Mouse (Mus musculus) liver, postnatal 0 days (tissue): ENCODE data around the gene Sorcs2. TPM values are rescaled to one million over a fixed set of nuclear protein-coding genes. Genes with fewer than 3 reads are reported as not detected.

ENCODE experiments used
- ATAC-seq: fragments of 200-750 bp; cut with Nextera tagmentation; 2 replicates; pipeline ENCODE4 v1.8.0; 2017; ENCODE audit warnings: mild to moderate bottlenecking, moderate library complexity
- DNase-seq: peaks from one replicate; pipeline ENCODE4 v3.0.0-alpha.2; 2016
- H3K27ac ChIP-seq: fragments of 300-500 bp; sonication (generic); 2 replicates; pipeline ENCODE4 v1.5.1; 2014; ENCODE audit warnings: antibody characterized with exemption, moderate library complexity, mild to moderate bottlenecking, low read depth
- H3K27me3 ChIP-seq: fragments of 300-500 bp; sonication (generic); 2 replicates; pipeline ENCODE4 v1.6.1; 2014; ENCODE audit warnings: low read length, control low read depth, mixed read lengths; ENCODE audit not compliant: insufficient read depth
- H3K36me3 ChIP-seq: fragments of 300-500 bp; sonication (generic); replicated peaks from 2 replicates; pipeline ENCODE4 v1.6.1; 2014; ENCODE audit warnings: mild to moderate bottlenecking, control low read depth, low read length, moderate library complexity, mixed read lengths; ENCODE audit not compliant: insufficient read depth
- H3K4me1 ChIP-seq: fragments of 300-500 bp; sonication (generic); 2 replicates; pipeline ENCODE4 v1.6.1; 2014; ENCODE audit warnings: antibody characterized with exemption, mild to moderate bottlenecking, control low read depth; ENCODE audit not compliant: insufficient read depth
- H3K4me2 ChIP-seq: fragments of 300-500 bp; sonication (generic); 2 replicates; pipeline ENCODE4 v1.6.1; 2014; ENCODE audit warnings: low read depth, mild to moderate bottlenecking, low read length, moderate library complexity, mixed read lengths
- H3K4me3 ChIP-seq: fragments of 300-500 bp; sonication (generic); 2 replicates; pipeline ENCODE4 v1.5.1; 2014; ENCODE audit warnings: low read depth, low read length
- H3K9ac ChIP-seq: fragments of 300-500 bp; sonication (generic); replicated peaks from 2 replicates; pipeline ENCODE4 v1.6.1; 2014; ENCODE audit warnings: mild to moderate bottlenecking, moderate library complexity
- H3K9me3 ChIP-seq: fragments of 300-500 bp; sonication (generic); 2 replicates; pipeline ENCODE4 v1.6.1; 2016; ENCODE audit warnings: mild to moderate bottlenecking, control low read depth, low read length, mixed read lengths
- CTCF ChIP-seq: sonication (generic); IDR thresholded peaks from 2 replicates; pipeline ENCODE4 v1.5.1; 2016; ENCODE audit warnings: antibody characterized with exemption, low read depth
- EP300 ChIP-seq: IDR thresholded peaks from 2 replicates; pipeline ENCODE4 v1.6.1; 2016; ENCODE audit warnings: antibody characterized with exemption, low read depth, mild to moderate bottlenecking
- WGBS: fragments of 180-500 bp; shearing (Covaris S2); extraction: QIAGEN DNeasy Blood & Tissue Kit; methylation state at CpG from one replicate; pipeline ENCODE4 v1.1.7; 2014; ENCODE audit not compliant: insufficient replicate concordance; 5-methylcytosine and 5-hydroxymethylcytosine counted together
- polyA plus RNA-seq: library from polyadenylated mRNA; unstranded; fragments of >200 nt; fragmentation: Nextera tagmentation; extraction: Ambion mirVana; gene quantifications from 2 replicates; pipeline ENCODE4 v1.2.1, GENCODE M21; 2015

The Sorcs2 gene
- polyA plus RNA-seq, 1 experiment from 2014 or later: 0.33 TPM

GRCm38 (mm10) chr5:36099662-36100061 lies 298.3 kb downstream of the Sorcs2 start:
- no peak for ATAC-seq
- H3K9ac ChIP-seq: no peak overlapping the region
- H3K4me1 ChIP-seq: no peaks in the 10 kb centered on the region
- 48% methylated on average over 4 of the region's 4 CpGs for WGBS
- TF ChIP-seq CTCF (no peak), EP300 (no peak)
- no peak overlapping the region for H3K27ac ChIP-seq
- no peak for DNase-seq
- no peak overlapping the region for H3K4me2 ChIP-seq
- H3K27me3 ChIP-seq: no peaks in the 10 kb centered on the region
- H3K4me3 ChIP-seq: no peak overlapping the region
- no peaks in the 10 kb centered on the region for H3K9me3 ChIP-seq
- no peaks in the 10 kb centered on the region for H3K36me3 ChIP-seq

- TF ChIP-seq EP300 (no peak), CTCF (no peak)
- H3K9ac ChIP-seq: no peak overlapping the region
- no peak for DNase-seq
- no peaks in the 10 kb centered on the region for H3K36me3 ChIP-seq
- no peak overlapping the region for H3K4me2 ChIP-seq
- no peak for ATAC-seq
- H3K9me3 ChIP-seq: no peaks in the 10 kb centered on the region
- no peaks in the 10 kb centered on the region for H3K27me3 ChIP-seq
- no peaks in the 10 kb centered on the region for H3K4me1 ChIP-seq
- H3K4me3 ChIP-seq: no peak overlapping the region
- 74% methylated on average over 8 of the region's 8 CpGs for WGBS
- no peak overlapping the region for H3K27ac ChIP-seq
These were observed 301.9 kb downstream of the Sorcs2 start for GRCm38 (mm10) chr5:36096046-36096445.

GRCm38 (mm10) chr5:36090036-36090435 lies 307.9 kb downstream of the Sorcs2 start:
- Histone ChIP-seq H3K27me3 (no peaks in the 10 kb centered on the region), H3K36me3 (no peaks in the 10 kb centered on the region), H3K9ac (no peak overlapping the region), H3K27ac (peak overlapping the region; percentile 75; the same call in 1 of the 2 replicates), H3K9me3 (no peaks in the 10 kb centered on the region), H3K4me2 (no peak overlapping the region), H3K4me1 (peaks cover 2% of the 10 kb centered on the region), H3K4me3 (no peak overlapping the region)
- no peak for ATAC-seq
- DNase-seq: no peak
- TF ChIP-seq CTCF (no peak), EP300 (no peak)
- WGBS: 64% methylated on average over 7 of the region's 7 CpGs

- peak; percentile 83 for ATAC-seq
- H3K36me3 ChIP-seq: no peaks in the 10 kb centered on the region
- peak; percentile 45 for DNase-seq
These were observed 308.7 kb downstream of the Sorcs2 start for GRCm38 (mm10) chr5:36089243-36089642.

GRCm38 (mm10) chr5:36086931-36087330 lies 311.0 kb downstream of the Sorcs2 start:
- Histone ChIP-seq H3K4me3 (no peak overlapping the region), H3K27ac (no peak overlapping the region), H3K9ac (no peak overlapping the region), H3K9me3 (no peaks in the 10 kb centered on the region), H3K4me1 (peaks cover 2% of the 10 kb centered on the region), H3K4me2 (no peak overlapping the region), H3K27me3 (no peaks in the 10 kb centered on the region), H3K36me3 (no peaks in the 10 kb centered on the region)
- no peak for DNase-seq
- TF ChIP-seq EP300 (no peak), CTCF (no peak)
- WGBS: 81% methylated on average over 5 of the region's 5 CpGs
- no peak for ATAC-seq

More at GRCm38 (mm10) chr5:36089243-36089642, 308.7 kb downstream of the Sorcs2 start:
- Histone ChIP-seq H3K4me2 (no peak overlapping the region), H3K9ac (no peak overlapping the region), H3K27me3 (no peaks in the 10 kb centered on the region), H3K4me1 (peaks cover 2% of the 10 kb centered on the region), H3K4me3 (no peak overlapping the region), H3K27ac (peak overlapping the region; percentile 75), H3K9me3 (no peaks in the 10 kb centered on the region)
- TF ChIP-seq EP300 (peak; percentile 67; the same call in 1 of the 2 replicates), CTCF (no peak)
- 21% methylated on average over 2 of the region's 2 CpGs for WGBS

- H3K27ac ChIP-seq: no peak overlapping the region
- 58% methylated on average over 4 of the region's 4 CpGs for WGBS
- peaks cover 2% of the 10 kb centered on the region for H3K4me1 ChIP-seq
- DNase-seq (no peak), ATAC-seq (no peak)
- no peaks in the 10 kb centered on the region for H3K36me3 ChIP-seq
- H3K4me3 ChIP-seq: no peak overlapping the region
- H3K4me2 ChIP-seq: no peak overlapping the region
- H3K9me3 ChIP-seq: no peaks in the 10 kb centered on the region
- TF ChIP-seq EP300 (no peak), CTCF (no peak)
- H3K9ac ChIP-seq: no peak overlapping the region
- no peaks in the 10 kb centered on the region for H3K27me3 ChIP-seq
These were observed 312.3 kb downstream of the Sorcs2 start for GRCm38 (mm10) chr5:36085621-36086020.
